In genomic region chr5:103995181-103995580, GRCm38 (mm10) we compare ENCODE assay signal across 9 mouse cellular contexts. TPM values are rescaled to one million over a fixed set of nuclear protein-coding genes. Genes with fewer than 3 reads are reported as not detected.
DNase-seq lines count a peak whose midpoint lies in the region; ATAC-seq and TF ChIP-seq lines count a peak whose summit lies in the region.
"Had no signal": no experiment of that assay in that cellular context is flagged by ENCODE, and none has a peak within 500 bp of the region (broad histone marks: within the 10 kb centered on the region; RNA-seq: fewer than 3 reads in every experiment).

No protein-coding gene starts in this region.

- 77% methylated on average over 3 of the region's 3 CpGs for WGBS in thymus, adult 2 months

- no peak overlapping the region for H3K27ac ChIP-seq in thymus, adult 2 months (ENCODE audit: control insufficient read depth, insufficient read depth, low read length)

- intact Hi-C loops in gastrocnemius, postnatal 36 days (cut with DNase I): no loop called here

- no peak for DNase-seq in frontal cortex, postnatal 10 days (ENCODE audit: low spot score in 2 of 2)
- DNase-seq in thymus, postnatal 0 days (ENCODE audit: low spot score): peak; percentile 54
- no peak for DNase-seq in thymus, adult 2 months
- peak; percentile 57 for DNase-seq in naive thymus-derived CD4-positive, alpha-beta T cell, adult 2 months (ENCODE audit: low read depth)
- no peak for DNase-seq in ovary, adult 18-20 months (ENCODE audit: low spot score)
- DNase-seq in gastrocnemius, postnatal 36 days: no peak

- no peak for TF ChIP-seq CTCF in thymus, adult 2 months (IDR thresholded peaks at IDR 0.05; ENCODE audit: borderline replicate concordance, control insufficient read depth, extremely low read depth, insufficient read depth, low read length, poor library complexity)

- no peaks in the 10 kb centered on the region for H3K36me3 ChIP-seq in thymus, adult 2 months (ENCODE audit: control insufficient read depth, insufficient read depth, low read length)

- no peaks in the 10 kb centered on the region for H3K4me1 ChIP-seq in thymus, adult 2 months (replicated peaks; ENCODE audit: control insufficient read depth, insufficient read depth, low read length)

- H3K4me3 ChIP-seq in thymus, adult 2 months (ENCODE audit: control insufficient read depth, insufficient read depth, low read length): no peak overlapping the region

- no peaks in the 10 kb centered on the region for H3K27me3 ChIP-seq in thymus, adult 2 months (ENCODE audit: control insufficient read depth, insufficient read depth, low read length)

- TF ChIP-seq POLR2A in thymus, adult 2 months (IDR thresholded peaks at IDR 0.05; ENCODE audit: control insufficient read depth, extremely low read depth, insufficient read depth, low read length, poor library complexity): no peak

- peak; percentile 70 for ATAC-seq in frontal cortex, adult (ENCODE audit: low TSS enrichment)
- ATAC-seq in erythroid progenitor cell, adult 5-6 weeks (replicated peaks; ENCODE audit: low FRiP score, poor library complexity, severe bottlenecking): peak; percentile 71

RNA-seq across cellular contexts. Expression of gene Hsd17b13, which starts 18.0 kb away (rescaled TPM):
- 0.12 TPM in 2 replicates for polyA plus RNA-seq in thymus, postnatal 0 days (2015; fragmentation: Nextera tagmentation; extraction: Ambion mirVana)
- polyA plus RNA-seq in thymus, adult 2 months (2012; rRNA removed): 0.26 TPM in 1 of 2 replicates, not detected in the other
- total RNA-seq in erythroid progenitor cell, adult 5-6 weeks (2015; ENCODE audit: low replicate concordance): not detected in 2 replicates
- not detected in 2 replicates for total RNA-seq in erythroid progenitor cell, adult 5-6 weeks (2017; ENCODE audit: low replicate concordance)
- total RNA-seq in gastrocnemius, postnatal 36 days (2021): not detected
- total RNA-seq: layer of hippocampus, postnatal 14 days had no signal

RNA-seq across cellular contexts. Expression of gene Hsd17b11, which starts 26.5 kb away (rescaled TPM):
- polyA plus RNA-seq in thymus, postnatal 0 days (2015; fragmentation: Nextera tagmentation; extraction: Ambion mirVana): 3.9 and 5.7 TPM in 2 replicates
- 15.1 and 18.8 TPM in 2 replicates for polyA plus RNA-seq in thymus, adult 2 months (2012; rRNA removed)
- 10.8 and 18.0 TPM in 2 replicates for total RNA-seq in erythroid progenitor cell, adult 5-6 weeks (2015; ENCODE audit: low replicate concordance)
- total RNA-seq in erythroid progenitor cell, adult 5-6 weeks (2017; ENCODE audit: low replicate concordance): 4.7 and 9.0 TPM in 2 replicates
- 1 to 10 TPM; 6.7 to 8.3 TPM for total RNA-seq in gastrocnemius, postnatal 36 days (2021)

RNA-seq across cellular contexts. Expression of gene Nudt9, which starts 50.9 kb away (rescaled TPM):
- 53.9 and 56.6 TPM in 2 replicates for polyA plus RNA-seq in thymus, postnatal 0 days (2015; fragmentation: Nextera tagmentation; extraction: Ambion mirVana)
- polyA plus RNA-seq in thymus, adult 2 months (2012; rRNA removed): 43.6 and 49.0 TPM in 2 replicates
- total RNA-seq in erythroid progenitor cell, adult 5-6 weeks (2015; ENCODE audit: low replicate concordance): 51.6 and 69.9 TPM in 2 replicates
- 59.2 and 61.9 TPM in 2 replicates for total RNA-seq in erythroid progenitor cell, adult 5-6 weeks (2017; ENCODE audit: low replicate concordance)
- 10 to 100 TPM; 58.1 to 59.3 TPM for total RNA-seq in gastrocnemius, postnatal 36 days (2021)

Comparison
In these comparisons a context has a peak if more than half of its experiments do, and no peak if none do; other contexts are left out.
1. DNase-seq: peak in thymus, postnatal 0 days (single experiment) and naive thymus-derived CD4-positive, alpha-beta T cell, adult 2 months (single experiment); none in frontal cortex, postnatal 10 days (0 of 2), thymus, adult 2 months (single experiment), ovary, adult 18-20 months (single experiment) and gastrocnemius, postnatal 36 days (0 of 2).